Mouse (Mus musculus) intestine, embryonic 14.5 days (tissue): ENCODE results near the gene Tpra1. TPM values are rescaled to one million over a fixed set of nuclear protein-coding genes. Genes with fewer than 3 reads are reported as not detected.
A peak's percentile ranks its signal among the peaks of the same experiment; 100 is the strongest.

Source experiments
- ATAC-seq: fragments of 200-750 bp; cut with Nextera tagmentation; replicated peaks from 2 replicates; pipeline ENCODE4 v1.8.0; 2017; ENCODE audit warnings: low read depth, moderate number of reproducible peaks, moderate TSS enrichment, moderate library complexity; ENCODE audit not compliant: low FRiP score, low TSS enrichment
- DNase-seq: peaks from one replicate; pipeline ENCODE4 v3.0.0-alpha.2; 2018; ENCODE audit warnings: low spot score
- H3K27ac ChIP-seq: fragments of 300-500 bp; sonication (generic); 2 replicates; pipeline ENCODE4 v1.5.1; 2014; ENCODE audit warnings: low read depth, mild to moderate bottlenecking, control low read depth
- H3K27me3 ChIP-seq: fragments of 300-500 bp; sonication (generic); replicated peaks from 2 replicates; pipeline ENCODE4 v1.6.1; 2014; ENCODE audit warnings: low read length, control low read depth; ENCODE audit not compliant: control insufficient read depth, insufficient read depth
- H3K36me3 ChIP-seq: fragments of 300-500 bp; sonication (generic); 2 replicates; pipeline ENCODE4 v1.6.1; 2014; ENCODE audit warnings: low read length, control low read depth; ENCODE audit not compliant: control insufficient read depth, insufficient read depth
- H3K4me1 ChIP-seq: fragments of 300-500 bp; sonication (generic); replicated peaks from 2 replicates; pipeline ENCODE4 v1.6.1; 2014; ENCODE audit warnings: low read length, control low read depth, mixed read lengths; ENCODE audit not compliant: control insufficient read depth, insufficient read depth
- H3K4me2 ChIP-seq: fragments of 300-500 bp; sonication (generic); 2 replicates; pipeline ENCODE4 v1.6.1; 2014; ENCODE audit warnings: low read length
- H3K4me3 ChIP-seq: fragments of 300-500 bp; sonication (generic); 2 replicates; pipeline ENCODE4 v1.5.1; 2014; ENCODE audit warnings: low read depth, low read length, control low read depth, mixed read lengths
- H3K9ac ChIP-seq: fragments of 300-500 bp; sonication (generic); 2 replicates; pipeline ENCODE4 v1.6.1; 2014; ENCODE audit warnings: mild to moderate bottlenecking, low read length
- H3K9me3 ChIP-seq: fragments of 300-500 bp; sonication (generic); 2 replicates; pipeline ENCODE4 v1.6.1; 2016; ENCODE audit warnings: low read length, control low read depth; ENCODE audit not compliant: control insufficient read depth
- WGBS: fragments of 180-500 bp; shearing (Covaris S2); extraction: QIAGEN DNeasy Blood & Tissue Kit; methylation state at CpG from one replicate; pipeline ENCODE4 v1.1.7; 2014; 5-methylcytosine and 5-hydroxymethylcytosine counted together
- polyA plus RNA-seq: library from polyadenylated mRNA; unstranded; fragments of >200 nt; fragmentation: Nextera tagmentation; extraction: Ambion mirVana; gene quantifications from 2 replicates; pipeline ENCODE4 v1.2.1, GENCODE M21; 2014

The Tpra1 gene
- polyA plus RNA-seq, 1 experiment from 2014 or later, result 59.6 TPM

- Histone ChIP-seq H3K4me2 (0 out of 2 replicates have a peak overlapping the region, but pooled peaks have one; percentile 7), H3K27ac (no peak overlapping the region), H3K9ac (no peak overlapping the region)
Observed at GRCm38 (mm10) chr6:88906369-88907108, 4.5 kb downstream of the Tpra1 start.

GRCm38 (mm10) chr6:88909151-88909550 is 7.1 kb downstream of the Tpra1 start:
- no peaks in the 10 kb centered on the region for H3K9me3 ChIP-seq
- ATAC-seq, result no peak
- no peak overlapping the region for H3K27ac ChIP-seq
- 85% methylated on average over 6 of the region's 6 CpGs for WGBS
- H3K9ac ChIP-seq, result no peak overlapping the region
- DNase-seq, result no peak
- H3K4me1 ChIP-seq, result 0 out of 2 replicates have a peak, but pooled peaks cover 2% of the 10 kb centered on the region
- H3K27me3 ChIP-seq, result no peaks in the 10 kb centered on the region
- no peak overlapping the region for H3K4me3 ChIP-seq
- H3K4me2 ChIP-seq, result no peak overlapping the region
- peaks cover 48% of the 10 kb centered on the region for H3K36me3 ChIP-seq

More at GRCm38 (mm10) chr6:88906369-88907108, 4.5 kb downstream of the Tpra1 start:
- H3K27me3 ChIP-seq, result no peaks in the 10 kb centered on the region
- no peaks in the 10 kb centered on the region for H3K9me3 ChIP-seq
- DNase-seq, result peak; percentile 80
- no peak overlapping the region for H3K4me3 ChIP-seq
- H3K36me3 ChIP-seq, result peaks cover 37% of the 10 kb centered on the region
- peaks cover 15% of the 10 kb centered on the region for H3K4me1 ChIP-seq
- ATAC-seq, result no peak
- 18% methylated on average over 16 of the region's 16 CpGs for WGBS

- DNase-seq (no peak), ATAC-seq (no peak)
- WGBS, result 90% methylated on average over 4 of the region's 4 CpGs
- Histone ChIP-seq H3K27ac (no peak overlapping the region), H3K27me3 (no peaks in the 10 kb centered on the region), H3K4me2 (no peak overlapping the region), H3K9me3 (no peaks in the 10 kb centered on the region), H3K4me3 (no peak overlapping the region), H3K9ac (no peak overlapping the region), H3K36me3 (peaks cover 41% of the 10 kb centered on the region), H3K4me1 (no peaks in the 10 kb centered on the region)
Observed at GRCm38 (mm10) chr6:88913022-88913421, 11.0 kb downstream of the Tpra1 start.

GRCm38 (mm10) chr6:88913440-88913839 is 11.4 kb downstream of the Tpra1 start:
- DNase-seq (no peak), ATAC-seq (no peak)
- Histone ChIP-seq H3K27me3 (no peaks in the 10 kb centered on the region), H3K27ac (no peak overlapping the region), H3K4me2 (no peak overlapping the region), H3K4me3 (no peak overlapping the region), H3K36me3 (peaks cover 37% of the 10 kb centered on the region), H3K9me3 (no peaks in the 10 kb centered on the region), H3K9ac (no peak overlapping the region), H3K4me1 (no peaks in the 10 kb centered on the region)

- DNase-seq (no peak), ATAC-seq (no peak)
- H3K4me3 ChIP-seq, result no peak overlapping the region
- peaks cover 26% of the 10 kb centered on the region for H3K36me3 ChIP-seq
- WGBS, result 80% methylated on average over 5 of the region's 5 CpGs
- no peak overlapping the region for H3K9ac ChIP-seq
- no peaks in the 10 kb centered on the region for H3K4me1 ChIP-seq
- H3K9me3 ChIP-seq, result no peaks in the 10 kb centered on the region
- no peak overlapping the region for H3K4me2 ChIP-seq
- H3K27ac ChIP-seq, result no peak overlapping the region
- H3K27me3 ChIP-seq, result no peaks in the 10 kb centered on the region
Observed at GRCm38 (mm10) chr6:88914799-88915198, 12.7 kb downstream of the Tpra1 start.

GRCm38 (mm10) chr6:88915510-88915909 is 13.5 kb downstream of the Tpra1 start:
- Histone ChIP-seq H3K9ac (no peak overlapping the region), H3K4me3 (no peak overlapping the region), H3K4me2 (no peak overlapping the region), H3K27ac (no peak overlapping the region), H3K27me3 (no peaks in the 10 kb centered on the region), H3K4me1 (no peaks in the 10 kb centered on the region), H3K9me3 (no peaks in the 10 kb centered on the region), H3K36me3 (peaks cover 19% of the 10 kb centered on the region)
- 77% methylated on average over 4 of the region's 4 CpGs for WGBS
- DNase-seq (no peak), ATAC-seq (no peak)

- H3K9ac ChIP-seq, result no peak overlapping the region
- ATAC-seq (no peak), DNase-seq (no peak)
- H3K36me3 ChIP-seq, result peaks cover 13% of the 10 kb centered on the region; the same call in 1 of the 2 replicates
- H3K4me2 ChIP-seq, result no peak overlapping the region
- WGBS, result 70% methylated on average over 1 of the region's 1 CpGs
- H3K27ac ChIP-seq, result no peak overlapping the region
- H3K27me3 ChIP-seq, result no peaks in the 10 kb centered on the region
- no peaks in the 10 kb centered on the region for H3K4me1 ChIP-seq
- no peaks in the 10 kb centered on the region for H3K9me3 ChIP-seq
- no peak overlapping the region for H3K4me3 ChIP-seq
Observed at GRCm38 (mm10) chr6:88916153-88916552, 14.1 kb downstream of the Tpra1 start.

GRCm38 (mm10) chr6:88918802-88919201 is 16.8 kb downstream of the Tpra1 start:
- Histone ChIP-seq H3K4me2 (no peak overlapping the region), H3K9me3 (no peaks in the 10 kb centered on the region), H3K27me3 (no peaks in the 10 kb centered on the region), H3K4me3 (no peak overlapping the region), H3K9ac (no peak overlapping the region), H3K27ac (no peak overlapping the region), H3K36me3 (no peaks in the 10 kb centered on the region), H3K4me1 (no peaks in the 10 kb centered on the region)
- ATAC-seq (no peak), DNase-seq (no peak)
- 77% methylated on average over 8 of the region's 8 CpGs for whole genome bisulfite sequencing
